ENCODE assay signal across 8 mouse cellular contexts in the genomic region with DNA sequence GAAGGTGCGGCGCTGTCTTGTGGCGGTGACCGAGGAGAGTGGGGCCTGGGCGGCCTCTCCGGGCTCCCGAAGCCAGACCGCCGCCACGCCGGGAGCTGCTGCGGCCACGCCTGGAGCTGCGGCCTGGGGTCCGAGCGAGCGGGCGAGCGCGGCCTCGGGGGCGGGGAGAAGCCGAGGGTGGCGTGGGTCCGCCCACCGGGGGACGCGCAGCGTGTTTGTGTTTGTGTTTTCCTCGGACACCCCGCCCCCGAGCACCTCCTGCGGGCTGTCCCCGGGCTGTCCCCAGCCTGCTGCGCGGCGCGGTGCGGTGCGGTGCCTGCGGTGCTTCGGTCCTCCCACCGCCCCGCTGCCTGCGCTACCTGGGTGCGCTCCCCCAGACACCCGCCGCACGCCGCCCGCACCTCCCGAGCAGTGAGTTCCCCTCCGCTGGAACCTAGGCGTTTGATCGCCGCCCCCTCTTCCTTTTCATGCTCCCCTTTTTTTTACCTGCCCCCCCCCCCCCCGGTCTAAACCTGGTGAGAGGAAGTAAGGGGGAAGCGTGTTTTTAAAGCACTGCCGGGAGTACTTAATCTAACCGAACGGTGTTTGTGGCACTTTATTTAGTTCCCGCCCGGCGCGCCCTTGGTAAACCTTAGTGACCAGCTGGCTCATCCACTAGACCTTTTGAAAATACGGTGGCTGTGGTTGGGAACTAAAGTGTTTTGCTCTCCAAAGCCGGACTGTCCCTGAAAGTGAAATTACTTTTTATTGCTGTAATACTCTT. TPM values are rescaled to one million over a fixed set of nuclear protein-coding genes. Genes with fewer than 3 reads are reported as not detected.
DNase-seq lines count a peak whose midpoint lies in the region; ATAC-seq and TF ChIP-seq lines count a peak whose summit lies in the region.

No protein-coding gene starts in this region.

- no peaks in the 10 kb centered on the region for H3K27me3 ChIP-seq in heart, embryonic 11.5 days (ENCODE audit: control insufficient read depth, insufficient read depth, low read length)
- H3K27me3 ChIP-seq in kidney, embryonic 15.5 days = no peaks in the 10 kb centered on the region

- ATAC-seq in heart, embryonic 11.5 days (replicated peaks; ENCODE audit: insufficient number of reproducible peaks, low FRiP score, low TSS enrichment) = peak; percentile 90
- peak; percentile 91 for ATAC-seq in kidney, embryonic 15.5 days (replicated peaks; ENCODE audit: low FRiP score)

- peak overlapping the region; percentile 83 for H3K4me2 ChIP-seq in heart, embryonic 11.5 days
- peak overlapping the region; percentile 68 for H3K4me2 ChIP-seq in kidney, embryonic 15.5 days

- H3K9ac ChIP-seq in heart, embryonic 11.5 days (ENCODE audit: low read depth, low read length) = peak overlapping the region; percentile 98
- H3K9ac ChIP-seq in kidney, embryonic 15.5 days = peak overlapping the region; percentile 82

- H3K4me1 ChIP-seq in heart, embryonic 11.5 days (ENCODE audit: control insufficient read depth, insufficient read depth, low read length) = peaks cover 7% of the 10 kb centered on the region; the same call in 1 of the 2 replicates
- H3K4me1 ChIP-seq in kidney, embryonic 15.5 days = peaks cover 10% of the 10 kb centered on the region
- H3K4me1 ChIP-seq in lung, adult 2 months (ENCODE audit: control insufficient read depth, insufficient read depth, low read length) = peaks cover 3% of the 10 kb centered on the region
- peaks cover 3% of the 10 kb centered on the region; the same call in 1 of the 2 replicates for H3K4me1 ChIP-seq in olfactory bulb, adult 2 months (ENCODE audit: control insufficient read depth, insufficient read depth, low read length)

- no peaks in the 10 kb centered on the region for H3K9me3 ChIP-seq in heart, embryonic 11.5 days (replicated peaks; ENCODE audit: control insufficient read depth, low read length)
- H3K9me3 ChIP-seq in kidney, embryonic 15.5 days (replicated peaks) = no peaks in the 10 kb centered on the region

- H3K36me3 ChIP-seq in heart, embryonic 11.5 days (ENCODE audit: control insufficient read depth, insufficient read depth, low read length) = peaks cover 3% of the 10 kb centered on the region; the same call in 1 of the 2 replicates
- peaks cover 6% of the 10 kb centered on the region; the same call in 1 of the 2 replicates for H3K36me3 ChIP-seq in kidney, embryonic 15.5 days

- peak overlapping the region; percentile 98 for H3K4me3 ChIP-seq in heart, embryonic 11.5 days (ENCODE audit: low read depth, low read length)
- H3K4me3 ChIP-seq in kidney, embryonic 15.5 days (replicated peaks) = peak overlapping the region; percentile 82
- peak overlapping the region; percentile 98 for H3K4me3 ChIP-seq in lung, adult 2 months (replicated peaks; ENCODE audit: extremely low read depth, low read depth, low read length)
- H3K4me3 ChIP-seq in olfactory bulb, adult 2 months (ENCODE audit: insufficient read depth, low read depth, low read length) = peak overlapping the region; percentile 74

- TF ChIP-seq CTCF in lung, adult 2 months (IDR thresholded peaks at IDR 0.05; ENCODE audit: insufficient read depth, low read length) = no peak
- TF ChIP-seq CTCF in olfactory bulb, adult 2 months (IDR thresholded peaks at IDR 0.05; ENCODE audit: insufficient read depth, low read depth, low read length) = no peak

- peak overlapping the region; percentile 98 for H3K27ac ChIP-seq in heart, embryonic 11.5 days (ENCODE audit: low read depth, low read length)
- H3K27ac ChIP-seq in kidney, embryonic 15.5 days = peak overlapping the region; percentile 99
- H3K27ac ChIP-seq in olfactory bulb, adult 2 months (ENCODE audit: insufficient read depth, low read depth, low read length) = peak overlapping the region; percentile 22

- no peak for TF ChIP-seq POLR2A in lung, adult 2 months (IDR thresholded peaks at IDR 0.05; ENCODE audit: borderline replicate concordance, extremely low read depth, low read depth, low read length)
- no peak for TF ChIP-seq POLR2A in olfactory bulb, adult 2 months (IDR thresholded peaks at IDR 0.05; ENCODE audit: insufficient read depth, low read depth, low read length)

- DNase-seq in B cell, adult 2 months = peak; percentile 71 to 77
- peak; percentile 90 for DNase-seq in ZHBTc4 (ENCODE audit: low read depth, low spot score)
- peak; percentile 79 for DNase-seq in embryo, embryonic 11 days
- DNase-seq in lung, adult 2 months = peak; percentile 32
- DNase-seq in thymus, postnatal 0 days (ENCODE audit: low spot score) = peak; percentile 84

- under 1% methylated on average over 64 of the region's 67 CpGs for WGBS in heart, embryonic 11.5 days (ENCODE audit: insufficient replicate concordance)
- WGBS in kidney, embryonic 15.5 days = under 1% methylated on average over 66 of the region's 67 CpGs
- 2% methylated on average over 61 of the region's 67 CpGs for WGBS in lung, adult 2 months
- WGBS in olfactory bulb, adult 2 months = under 1% methylated on average over 65 of the region's 67 CpGs

RNA-seq across cellular contexts. Expression of a gene that starts 0.6 kb away (rescaled TPM):
- 75.8 and 93.6 TPM in 2 replicates for polyA plus RNA-seq in heart, embryonic 11.5 days (2014; fragmentation: Nextera tagmentation; extraction: Ambion mirVana)
- polyA plus RNA-seq in kidney, embryonic 15.5 days (2015; fragmentation: Nextera tagmentation; extraction: Ambion mirVana) = 102 and 104 TPM in 2 replicates
- polyA plus RNA-seq in lung, adult 2 months (2012; rRNA removed) = 18.6 and 30.9 TPM in 2 replicates
- polyA plus RNA-seq in olfactory bulb, adult 2 months (2012; ENCODE audit: insufficient read depth, insufficient read length, low replicate concordance, missing spikeins) = not detected in 2 replicates
- polyA plus RNA-seq in thymus, postnatal 0 days (2015; fragmentation: Nextera tagmentation; extraction: Ambion mirVana) = 172 and 182 TPM in 2 replicates

Comparison
In these comparisons a context has a peak if more than half of its experiments do, and no peak if none do; other contexts are left out.
1. Peak in every context shown above with its lines: DNase-seq, ATAC-seq, H3K4me3 ChIP-seq and H3K27ac ChIP-seq.
2. DNase-seq: peak in every context shown above with its lines; median percentile 90 in ZHBTc4; 84 in thymus, postnatal 0 days; 79 in embryo, embryonic 11 days; 74 in B cell, adult 2 months; 32 in lung, adult 2 months.
3. H3K27ac ChIP-seq: peak in every context shown above with its lines; median percentile 99 in kidney, embryonic 15.5 days; 98 in heart, embryonic 11.5 days; 22 in olfactory bulb, adult 2 months.